In genomic region chr7:125181548-125181947, GRCm38 (mm10) we compare ENCODE assay signal across 9 mouse cellular contexts.
DNase-seq lines count a peak whose midpoint lies in the region; ATAC-seq and TF ChIP-seq lines count a peak whose summit lies in the region.
"Had no signal": no experiment of that assay in that cellular context is flagged by ENCODE, and none has a peak within 500 bp of the region (broad histone marks: within the 10 kb centered on the region; RNA-seq: fewer than 3 reads in every experiment).

No protein-coding gene starts in this region.

- peak; percentile 7 to 44 for DNase-seq in heart, adult 18-20 months
- DNase-seq in 416B (ENCODE audit: low read depth): peak; percentile 8
- peak; percentile 69 for DNase-seq in layer of hippocampus, adult 11-12 months (ENCODE audit: low spot score)
- DNase-seq in retina, embryonic 14.5 days (ENCODE audit: low spot score): peak; percentile 63
- no peak for DNase-seq in gastrocnemius, adult 18-20 months (ENCODE audit: low spot score)
- DNase-seq in urinary bladder, postnatal 10 days (ENCODE audit: low spot score): no peak

- H3K9ac ChIP-seq in heart, embryonic 11.5 days (ENCODE audit: low read depth, low read length): no peak overlapping the region
- H3K9ac ChIP-seq: heart, embryonic 13.5 days had no signal

- no peak for ATAC-seq in heart, embryonic 11.5 days (replicated peaks; ENCODE audit: insufficient number of reproducible peaks, low FRiP score, low TSS enrichment)

- no peak for TF ChIP-seq POLR2A in cortical plate, adult 2 months (IDR thresholded peaks at IDR 0.05; ENCODE audit: extremely low read depth, insufficient read depth, low read length)

- no peak overlapping the region for H3K4me3 ChIP-seq in heart, embryonic 11.5 days (ENCODE audit: low read depth, low read length)
- H3K4me3 ChIP-seq in cortical plate, adult 2 months (ENCODE audit: insufficient read depth, low read length): no peak overlapping the region
- H3K4me3 ChIP-seq: heart, embryonic 13.5 days had no signal

- no peaks in the 10 kb centered on the region for H3K36me3 ChIP-seq in heart, embryonic 11.5 days (ENCODE audit: control insufficient read depth, insufficient read depth, low read length)
- H3K36me3 ChIP-seq: heart, embryonic 13.5 days had no signal

- H3K9me3 ChIP-seq in heart, embryonic 11.5 days (replicated peaks; ENCODE audit: control insufficient read depth, low read length): no peaks in the 10 kb centered on the region
- H3K9me3 ChIP-seq: heart, embryonic 13.5 days had no signal

- no peak overlapping the region for H3K27ac ChIP-seq in heart, embryonic 11.5 days (ENCODE audit: low read depth, low read length)
- H3K27ac ChIP-seq in cortical plate, adult 2 months (ENCODE audit: insufficient read depth, low read length): no peak overlapping the region
- H3K27ac ChIP-seq: heart, embryonic 13.5 days had no signal

- WGBS in heart, embryonic 11.5 days (ENCODE audit: insufficient replicate concordance): 79% methylated on average over 3 of the region's 3 CpGs

- no peak overlapping the region for H3K4me2 ChIP-seq in heart, embryonic 11.5 days
- H3K4me2 ChIP-seq: heart, embryonic 13.5 days had no signal

- H3K27me3 ChIP-seq in heart, embryonic 11.5 days (ENCODE audit: control insufficient read depth, insufficient read depth, low read length): no peaks in the 10 kb centered on the region
- H3K27me3 ChIP-seq: heart, embryonic 13.5 days had no signal

- peak; percentile 89 for TF ChIP-seq CTCF in cortical plate, adult 2 months (IDR thresholded peaks at IDR 0.05; ENCODE audit: extremely low read depth, insufficient read depth, low read length)

- H3K4me1 ChIP-seq in heart, embryonic 11.5 days (ENCODE audit: control insufficient read depth, insufficient read depth, low read length): no peaks in the 10 kb centered on the region
- H3K4me1 ChIP-seq in cortical plate, adult 2 months (ENCODE audit: control insufficient read depth, insufficient read depth, low read length): no peaks in the 10 kb centered on the region
- H3K4me1 ChIP-seq: heart, embryonic 13.5 days had no signal

Comparison
In these comparisons a context has a peak if more than half of its experiments do, and no peak if none do; other contexts are left out.
1. DNase-seq: peak in heart, adult 18-20 months (2 of 2), 416B (single experiment), layer of hippocampus, adult 11-12 months (single experiment) and retina, embryonic 14.5 days (single experiment); none in gastrocnemius, adult 18-20 months (single experiment) and urinary bladder, postnatal 10 days (single experiment).